Mouse (Mus musculus) kidney, adult 2 months (tissue): ENCODE data around the gene Dynlt1f.
"Not testable (repeated sequence)": the region's sequence is repeated elsewhere in the genome, so short reads cannot be mapped to it uniquely, and the experiment has no call there.

Experiments used
- CTCF ChIP-seq: fragments of 200-500 bp; conservative IDR thresholded peaks from 2 replicates; pipeline ENCODE4 v1.5.1; 2011; ENCODE audit warnings: low read depth, mild to moderate bottlenecking, control low read depth, low read length, moderate library complexity, mixed read lengths; ENCODE audit not compliant: insufficient read depth, insufficient read length
- POLR2A ChIP-seq: fragments of 200-500 bp; IDR thresholded peaks from one replicate; pipeline ENCODE4 v1.6.1; 2011; ENCODE audit warnings: low read depth, low read length, control low read depth

DNA sequence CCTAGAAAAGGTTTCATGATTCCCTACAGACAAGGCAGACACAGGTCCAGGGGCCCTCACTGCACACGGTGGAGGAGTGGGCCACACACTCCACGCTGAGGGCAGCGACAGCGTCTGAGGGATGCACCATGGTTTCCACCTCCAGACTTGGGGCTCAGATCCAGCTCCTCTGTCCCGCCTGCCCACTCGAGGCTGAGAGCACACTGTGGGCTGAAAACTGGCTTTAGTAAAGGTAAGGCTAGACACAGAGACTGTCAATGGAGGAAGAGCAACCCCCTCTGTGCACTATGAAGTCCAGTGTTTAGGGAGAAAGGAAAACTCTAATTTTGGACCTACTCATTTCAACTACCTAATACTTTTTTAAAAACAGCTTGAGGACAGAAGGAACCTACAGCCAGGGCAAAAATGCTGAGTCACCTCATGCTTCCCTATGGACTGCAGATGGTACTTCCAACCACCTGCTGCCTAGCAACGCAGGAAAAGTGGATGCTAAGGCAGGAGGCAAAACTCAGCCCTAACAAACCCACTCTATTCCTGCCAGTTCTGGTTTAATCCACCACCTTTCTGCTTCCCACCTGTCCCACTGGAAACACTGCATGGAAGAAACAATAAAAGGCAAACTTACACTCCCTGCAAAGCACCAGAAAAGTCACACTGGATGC lies 4.7 kb downstream of the Dynlt1f start:
- not testable (repeated sequence) for TF ChIP-seq CTCF, POLR2A
